Mouse (Mus musculus) stomach, postnatal 0 days (tissue): ENCODE measurements at regions not wholly inside any gene's neighbourhood (a gene's known extent, or its start where the extent isn't known, plus 50 kb on each side); places are given as distances from the start of the nearest gene placed in this dataset.

ENCODE experiments used
- CTCF ChIP-seq: IDR thresholded peaks from 2 replicates; pipeline ENCODE4 v1.5.1; 2016; ENCODE audit warnings: antibody characterized with exemption, low read depth, mild to moderate bottlenecking, moderate library complexity
- EP300 ChIP-seq: optimal IDR thresholded peaks from 2 replicates; pipeline ENCODE3; 2016; ENCODE audit warnings: antibody characterized with exemption

DNA sequence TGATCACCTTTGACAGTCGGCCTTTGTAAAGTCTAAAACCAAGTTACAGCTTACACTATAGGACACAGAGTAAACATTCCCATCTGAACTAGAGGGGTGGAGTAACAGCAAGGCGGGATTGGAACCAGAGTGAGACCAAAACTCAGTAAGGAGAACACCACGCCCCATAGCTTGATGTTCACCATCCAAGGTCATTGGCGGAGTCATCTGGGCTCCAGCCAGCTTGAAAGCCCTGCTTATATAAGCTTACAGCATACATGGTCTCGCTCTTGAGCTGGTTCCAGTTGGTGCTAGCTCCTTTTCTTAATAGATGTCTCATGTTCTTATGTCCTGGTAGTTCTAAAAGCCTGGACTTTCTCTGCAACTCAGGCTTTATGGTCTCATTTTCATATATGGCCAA lies 236.4 kb upstream of the Gm21798 start:
- TF ChIP-seq CTCF (no peak), EP300 (no peak)
